Mouse (Mus musculus) heart, adult 2 months (tissue): ENCODE data around the gene Camk1d. TPM values are rescaled to one million over a fixed set of nuclear protein-coding genes. Genes with fewer than 3 reads are reported as not detected.
"Not testable (repeated sequence)": the region's sequence is repeated elsewhere in the genome, so short reads cannot be mapped to it uniquely, and the experiment has no call there.

Experiments used
- DNase-seq, 2 experiments: peaks; one replicate each; pipeline ENCODE4 v3.0.0; 2021
- H3K27ac ChIP-seq: fragments of 200-600 bp; 2 replicates; pipeline ENCODE4 v1.8.1; 2022
- H3K27me3 ChIP-seq: fragments of 200-500 bp; 2 replicates; pipeline ENCODE4 v1.6.1; 2012; ENCODE audit warnings: mild to moderate bottlenecking, low read length, inconsistent platforms, mixed read lengths; ENCODE audit not compliant: control insufficient read depth, insufficient read depth
- H3K36me3 ChIP-seq: fragments of 200-500 bp; 2 replicates; pipeline ENCODE4 v1.6.1; 2012; ENCODE audit warnings: low read length, inconsistent platforms; ENCODE audit not compliant: control insufficient read depth, insufficient read depth
- H3K4me1 ChIP-seq: fragments of 200-500 bp; 2 replicates; pipeline ENCODE4 v1.6.1; 2011; ENCODE audit warnings: low read length; ENCODE audit not compliant: control insufficient read depth, insufficient read depth
- H3K4me3 ChIP-seq: fragments of 200-600 bp; 2 replicates; pipeline ENCODE4 v1.8.1; 2022
- H3K79me2 ChIP-seq: fragments of 200-500 bp; replicated peaks from 2 replicates; pipeline ENCODE4 v1.6.1; 2012; ENCODE audit warnings: mild to moderate bottlenecking, inconsistent platforms, low read length, moderate library complexity, mixed read lengths; ENCODE audit not compliant: control insufficient read depth, insufficient read depth
- H3K9ac ChIP-seq: fragments of 200-500 bp; 2 replicates; pipeline ENCODE4 v1.6.1; 2012; ENCODE audit warnings: low read depth, mild to moderate bottlenecking, control low read depth, inconsistent platforms, low read length, mixed read lengths
- CTCF ChIP-seq: fragments of 200-600 bp; IDR thresholded peaks from 2 replicates; pipeline ENCODE4 v1.8.1; 2022; ENCODE audit warnings: antibody characterized with exemption, mild to moderate bottlenecking, moderate library complexity
- EP300 ChIP-seq: fragments of 200-500 bp; IDR thresholded peaks from 2 replicates; pipeline ENCODE4 v1.6.1; 2011; ENCODE audit warnings: low read depth, low read length, control low read depth; ENCODE audit not compliant: insufficient read depth
- POLR2A ChIP-seq: fragments of 200-500 bp; IDR thresholded peaks from 2 replicates; pipeline ENCODE4 v1.6.1; 2011; ENCODE audit warnings: mild to moderate bottlenecking, low read depth, low read length, control low read depth; ENCODE audit not compliant: insufficient read depth
- WGBS: fragments of 180-500 bp; shearing (Covaris S2); methylation state at CpG from one replicate; pipeline ENCODE4 v1.1.7; 2018; 5-methylcytosine and 5-hydroxymethylcytosine counted together
- intact Hi-C: fragments of 180-260 bp; cut with DNase I; formaldehyde crosslinking; loops from one replicate; pipeline ENCODE4 v1.15.1; 2025
- polyA plus RNA-seq: library from polyadenylated mRNA; depleted of rRNA; stranded (reverse); fragments of >200 nt; gene quantifications from 2 replicates; pipeline ENCODE4 v1.2.3, GENCODE M21; 2012
- total RNA-seq, 2 experiments: library from RNA; stranded (reverse); gene quantifications; 2 replicates each; pipeline ENCODE4 v1.2.3; 2021

Camk1d gene
- total and polyA plus RNA-seq, 3 experiments, result 2.5 to 4.9 (median 4.3) TPM

GRCm38 (mm10) chr2:5613651-5614307, 100.5 kb downstream of the Camk1d start:
- Histone ChIP-seq H3K4me1 (peaks cover 8% of the 10 kb centered on the region), H3K27me3 (no peaks in the 10 kb centered on the region), H3K79me2 (no peaks in the 10 kb centered on the region), H3K36me3 (no peaks in the 10 kb centered on the region), H3K27ac (no peak overlapping the region), H3K9ac (no peak overlapping the region), H3K4me3 (no peak overlapping the region)
- DNase-seq, result peak; percentile 44 to 46
- no peak for TF ChIP-seq EP300
- TF ChIP-seq POLR2A, result no peak
- TF ChIP-seq CTCF, result no peak
- intact Hi-C loops, result loop anchor here (5.0 kb wide), 1 partner anchor 96 kb away; no protein-coding TSS in a partner anchor
- WGBS, result 25% methylated on average over 12 of the region's 12 CpGs

GRCm38 (mm10) chr2:5611601-5612000, 102.7 kb downstream of the Camk1d start:
- no peak overlapping the region for H3K9ac ChIP-seq
- no peaks in the 10 kb centered on the region for H3K27me3 ChIP-seq
- no peaks in the 10 kb centered on the region for H3K36me3 ChIP-seq
- no peak for TF ChIP-seq POLR2A
- TF ChIP-seq CTCF, result no peak
- no peak for TF ChIP-seq EP300
- peaks cover 8% of the 10 kb centered on the region for H3K4me1 ChIP-seq
- H3K4me3 ChIP-seq, result no peak overlapping the region
- H3K27ac ChIP-seq, result peak overlapping the region; percentile 20; the same call in 1 of the 2 replicates
- no peaks in the 10 kb centered on the region for H3K79me2 ChIP-seq
- no peak for DNase-seq
- 27% methylated on average over 1 of the region's 1 CpGs for WGBS
- intact Hi-C loops, result loop anchor here (5.0 kb wide), 1 partner anchor 94 kb away; no protein-coding TSS in a partner anchor

- Histone ChIP-seq H3K27ac (no peak overlapping the region), H3K4me3 (no peak overlapping the region), H3K9ac (no peak overlapping the region), H3K4me1 (peaks cover 8% of the 10 kb centered on the region), H3K79me2 (no peaks in the 10 kb centered on the region), H3K36me3 (no peaks in the 10 kb centered on the region), H3K27me3 (no peaks in the 10 kb centered on the region)
- WGBS, result 84% methylated on average over 4 of the region's 4 CpGs
- TF ChIP-seq EP300 (no peak), POLR2A (no peak), CTCF (no peak)
- DNase-seq, result no peak
- intact Hi-C loops, result loop anchor here (5.0 kb wide), 1 partner anchor 93 kb away; no protein-coding TSS in a partner anchor
Observed at GRCm38 (mm10) chr2:5610521-5610920, 103.8 kb downstream of the Camk1d start.

GRCm38 (mm10) chr2:5607920-5608841, 106.1 kb downstream of the Camk1d start:
- DNase-seq, result no peak
- no peak for TF ChIP-seq POLR2A
- no peak for TF ChIP-seq EP300
- TF ChIP-seq CTCF, result no peak
- H3K4me3 ChIP-seq, result no peak overlapping the region

GRCm38 (mm10) chr2:5605849-5606248, 108.5 kb downstream of the Camk1d start:
- Histone ChIP-seq H3K4me3 (no peak overlapping the region), H3K27me3 (no peaks in the 10 kb centered on the region), H3K27ac (no peak overlapping the region), H3K4me1 (no peaks in the 10 kb centered on the region), H3K9ac (no peak overlapping the region), H3K79me2 (no peaks in the 10 kb centered on the region), H3K36me3 (no peaks in the 10 kb centered on the region)
- no peak for TF ChIP-seq CTCF
- no peak for TF ChIP-seq EP300
- no peak for TF ChIP-seq POLR2A
- intact Hi-C loops, result no loop called here
- WGBS, result 57% methylated on average over 3 of the region's 3 CpGs
- no peak for DNase-seq

More at GRCm38 (mm10) chr2:5607920-5608841, 106.1 kb downstream of the Camk1d start:
- H3K9ac ChIP-seq, result no peak overlapping the region
- no peak overlapping the region for H3K27ac ChIP-seq
- intact Hi-C loops, result no loop called here
- H3K4me1 ChIP-seq, result peaks cover 3% of the 10 kb centered on the region; the same call in 1 of the 2 replicates
- H3K79me2 ChIP-seq, result no peaks in the 10 kb centered on the region
- no peaks in the 10 kb centered on the region for H3K36me3 ChIP-seq
- H3K27me3 ChIP-seq, result no peaks in the 10 kb centered on the region
- WGBS, result 74% methylated on average over 11 of the region's 11 CpGs

- no peaks in the 10 kb centered on the region for H3K36me3 ChIP-seq
- H3K27ac ChIP-seq, result no peak overlapping the region
- WGBS, result 88% methylated on average over 1 of the region's 1 CpGs
- no peaks in the 10 kb centered on the region for H3K4me1 ChIP-seq
- no peaks in the 10 kb centered on the region for H3K27me3 ChIP-seq
- TF ChIP-seq CTCF (no peak), POLR2A (no peak), EP300 (no peak)
- DNase-seq, result no peak
- H3K4me3 ChIP-seq, result no peak overlapping the region
- no peak overlapping the region for H3K9ac ChIP-seq
- intact Hi-C loops, result no loop called here
- no peaks in the 10 kb centered on the region for H3K79me2 ChIP-seq
Observed at GRCm38 (mm10) chr2:5602044-5602443, 112.3 kb downstream of the Camk1d start.

- intact Hi-C loops, result not testable (repeated sequence)
Observed at GRCm38 (mm10) chr2:5601243-5601642, 113.1 kb downstream of the Camk1d start.

More at GRCm38 (mm10) chr2:5601243-5601642, 113.1 kb downstream of the Camk1d start:
- not testable (repeated sequence) for H3K4me3 ChIP-seq, H3K27me3 ChIP-seq, H3K36me3 ChIP-seq, H3K9ac ChIP-seq, H3K79me2 ChIP-seq, H3K4me1 ChIP-seq, H3K27ac ChIP-seq, DNase-seq
- 10% methylated on average over 2 of the region's 2 CpGs for WGBS
